Mouse (Mus musculus): ENCODE data around the gene Brinp3.

Gene Brinp3

GRCm38 (mm10) chr1:146494681-146495331 lies at the start of gene Brinp3:
Gene Brinp3 (plus strand): TSS chr1:146494760.
- DNase-seq (ENCODE audit: low read depth, low spot score) = no peak
- Histone ChIP-seq H3K36me3 (ENCODE audit: control insufficient read depth, insufficient read depth, low read length, poor library complexity, severe bottlenecking) (no peaks in the 10 kb centered on the region), H3K27me3 (ENCODE audit: control insufficient read depth, insufficient read depth, low read length, poor library complexity, severe bottlenecking) (no peaks in the 10 kb centered on the region)

- DNase-seq (ENCODE audit: low read depth, low spot score) = no peak
- H3K36me3 ChIP-seq (ENCODE audit: control insufficient read depth, insufficient read depth, low read length, poor library complexity, severe bottlenecking) = no peaks in the 10 kb centered on the region
- H3K27me3 ChIP-seq (ENCODE audit: control insufficient read depth, insufficient read depth, low read length, poor library complexity, severe bottlenecking) = no peaks in the 10 kb centered on the region
These were observed 339 bp upstream of the Brinp3 start for GRCm38 (mm10) chr1:146494221-146494620.

GRCm38 (mm10) chr1:146495386-146495785 lies 826 bp downstream of the Brinp3 start:
- no peak for DNase-seq (ENCODE audit: low read depth, low spot score)

GRCm38 (mm10) chr1:146497381-146498081 lies 3.0 kb downstream of the Brinp3 start:
- no peaks in the 10 kb centered on the region for H3K27me3 ChIP-seq (ENCODE audit: control insufficient read depth, insufficient read depth, low read length, poor library complexity, severe bottlenecking)
- no peaks in the 10 kb centered on the region for H3K36me3 ChIP-seq (ENCODE audit: control insufficient read depth, insufficient read depth, low read length, poor library complexity, severe bottlenecking)
- no peak for DNase-seq (ENCODE audit: low read depth, low spot score)

More at GRCm38 (mm10) chr1:146495386-146495785, 826 bp downstream of the Brinp3 start:
- no peaks in the 10 kb centered on the region for H3K36me3 ChIP-seq (ENCODE audit: control insufficient read depth, insufficient read depth, low read length, poor library complexity, severe bottlenecking)
- H3K27me3 ChIP-seq (ENCODE audit: control insufficient read depth, insufficient read depth, low read length, poor library complexity, severe bottlenecking) = no peaks in the 10 kb centered on the region

- no peaks in the 10 kb centered on the region for H3K27me3 ChIP-seq (ENCODE audit: control insufficient read depth, insufficient read depth, low read length, poor library complexity, severe bottlenecking)
- no peak for DNase-seq (ENCODE audit: low read depth, low spot score)
- H3K36me3 ChIP-seq (ENCODE audit: control insufficient read depth, insufficient read depth, low read length, poor library complexity, severe bottlenecking) = no peaks in the 10 kb centered on the region
These were observed 3.7 kb downstream of the Brinp3 start for GRCm38 (mm10) chr1:146498085-146498779.

- Histone ChIP-seq H3K36me3 (ENCODE audit: control insufficient read depth, insufficient read depth, low read length, poor library complexity, severe bottlenecking) (no peaks in the 10 kb centered on the region), H3K27me3 (ENCODE audit: control insufficient read depth, insufficient read depth, low read length, poor library complexity, severe bottlenecking) (no peaks in the 10 kb centered on the region)
- no peak for DNase-seq (ENCODE audit: low read depth, low spot score)
These were observed 4.2 kb downstream of the Brinp3 start for GRCm38 (mm10) chr1:146498780-146499114.

- no peaks in the 10 kb centered on the region for H3K27me3 ChIP-seq (ENCODE audit: control insufficient read depth, insufficient read depth, low read length, poor library complexity, severe bottlenecking)
- DNase-seq (ENCODE audit: low read depth, low spot score) = no peak
- H3K36me3 ChIP-seq (ENCODE audit: control insufficient read depth, insufficient read depth, low read length, poor library complexity, severe bottlenecking) = no peaks in the 10 kb centered on the region
These were observed 20.8 kb downstream of the Brinp3 start for GRCm38 (mm10) chr1:146515377-146515776.

- no peak for DNase-seq (ENCODE audit: low read depth, low spot score)
- Histone ChIP-seq H3K27me3 (ENCODE audit: control insufficient read depth, insufficient read depth, low read length, poor library complexity, severe bottlenecking) (no peaks in the 10 kb centered on the region), H3K36me3 (ENCODE audit: control insufficient read depth, insufficient read depth, low read length, poor library complexity, severe bottlenecking) (no peaks in the 10 kb centered on the region)
These were observed 29.4 kb downstream of the Brinp3 start for GRCm38 (mm10) chr1:146523727-146524573.

- no peaks in the 10 kb centered on the region for H3K36me3 ChIP-seq (ENCODE audit: control insufficient read depth, insufficient read depth, low read length, poor library complexity, severe bottlenecking)
- DNase-seq (ENCODE audit: low read depth, low spot score) = no peak
- H3K27me3 ChIP-seq (ENCODE audit: control insufficient read depth, insufficient read depth, low read length, poor library complexity, severe bottlenecking) = no peaks in the 10 kb centered on the region
These were observed 34.0 kb downstream of the Brinp3 start for GRCm38 (mm10) chr1:146528572-146528971.

- H3K27me3 ChIP-seq (ENCODE audit: control insufficient read depth, insufficient read depth, low read length, poor library complexity, severe bottlenecking) = no peaks in the 10 kb centered on the region
- no peaks in the 10 kb centered on the region for H3K36me3 ChIP-seq (ENCODE audit: control insufficient read depth, insufficient read depth, low read length, poor library complexity, severe bottlenecking)
- DNase-seq (ENCODE audit: low read depth, low spot score) = no peak
These were observed 52.4 kb downstream of the Brinp3 start for GRCm38 (mm10) chr1:146546847-146547428.

GRCm38 (mm10) chr1:146556982-146557381 lies 62.4 kb downstream of the Brinp3 start:
- Histone ChIP-seq H3K36me3 (ENCODE audit: control insufficient read depth, insufficient read depth, low read length, poor library complexity, severe bottlenecking) (no peaks in the 10 kb centered on the region), H3K27me3 (ENCODE audit: control insufficient read depth, insufficient read depth, low read length, poor library complexity, severe bottlenecking) (no peaks in the 10 kb centered on the region)
- DNase-seq (ENCODE audit: low read depth, low spot score) = no peak

- no peaks in the 10 kb centered on the region for H3K36me3 ChIP-seq (ENCODE audit: control insufficient read depth, insufficient read depth, low read length, poor library complexity, severe bottlenecking)
- no peak for DNase-seq (ENCODE audit: low read depth, low spot score)
- H3K27me3 ChIP-seq (ENCODE audit: control insufficient read depth, insufficient read depth, low read length, poor library complexity, severe bottlenecking) = no peaks in the 10 kb centered on the region
These were observed 67.6 kb downstream of the Brinp3 start for GRCm38 (mm10) chr1:146562144-146562543.

- Histone ChIP-seq H3K36me3 (ENCODE audit: control insufficient read depth, insufficient read depth, low read length, poor library complexity, severe bottlenecking) (no peaks in the 10 kb centered on the region), H3K27me3 (ENCODE audit: control insufficient read depth, insufficient read depth, low read length, poor library complexity, severe bottlenecking) (no peaks in the 10 kb centered on the region)
- DNase-seq (ENCODE audit: low read depth, low spot score) = no peak
These were observed 89.6 kb downstream of the Brinp3 start for GRCm38 (mm10) chr1:146584181-146584580.

GRCm38 (mm10) chr1:146632895-146633294 lies 138.3 kb downstream of the Brinp3 start:
- no peak for DNase-seq (ENCODE audit: low read depth, low spot score)
- Histone ChIP-seq H3K36me3 (ENCODE audit: control insufficient read depth, insufficient read depth, low read length, poor library complexity, severe bottlenecking) (no peaks in the 10 kb centered on the region), H3K27me3 (ENCODE audit: control insufficient read depth, insufficient read depth, low read length, poor library complexity, severe bottlenecking) (no peaks in the 10 kb centered on the region)
